Mouse (Mus musculus): ENCODE data around the gene Tmem170b.

DNA sequence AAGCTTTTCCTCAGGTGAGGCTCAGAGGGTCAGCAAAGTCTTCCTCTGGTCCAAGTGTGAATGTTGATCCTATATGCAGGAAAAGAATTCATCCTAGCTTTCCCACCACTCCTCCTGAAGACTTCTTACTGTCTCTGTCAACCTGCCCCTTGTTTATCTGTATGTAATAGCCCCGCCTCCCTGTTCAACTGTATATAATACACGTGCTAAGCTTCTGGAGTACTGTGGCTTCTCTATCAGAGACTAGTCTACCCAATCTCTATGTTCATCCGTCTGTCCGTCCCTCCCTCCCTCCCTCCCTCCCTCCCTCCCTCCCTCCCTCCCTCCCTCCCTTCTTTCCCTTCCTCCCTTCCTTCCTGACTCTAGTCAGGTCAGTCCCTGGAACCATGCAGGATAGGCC lies 14.4 kb downstream of the Tmem170b start:
- TF ChIP-seq CTCF (IDR thresholded peaks at IDR 0.05; ENCODE audit: control insufficient read depth, insufficient read depth, insufficient read length) (no peak), USF1 (IDR thresholded peaks at IDR 0.05; ENCODE audit: low read depth) (no peak), MAX (IDR thresholded peaks at IDR 0.05) (no peak), MYOD1 (IDR thresholded peaks at IDR 0.05; ENCODE audit: control insufficient read depth, insufficient read length, low read depth) (no peak), MYOG (IDR thresholded peaks at IDR 0.05; ENCODE audit: control insufficient read depth, extremely low read depth, insufficient read length) (no peak)

Data from C2C12 (cell line).